Mouse (Mus musculus) spleen, adult 2 months (tissue): Measurements from ENCODE around the gene Rin3.

Source experiments
- CTCF ChIP-seq: fragments of 200-500 bp; IDR thresholded peaks from 2 replicates; pipeline ENCODE4 v1.5.1; 2011; ENCODE audit warnings: mild to moderate bottlenecking, inconsistent platforms; ENCODE audit not compliant: insufficient read depth, insufficient read length, insufficient replicate concordance; ENCODE audit errors: extremely low read depth
- POLR2A ChIP-seq: fragments of 200-500 bp; IDR thresholded peaks from 2 replicates; pipeline ENCODE4 v1.6.1; 2011; ENCODE audit warnings: low read depth, low read length, inconsistent platforms

GRCm38 (mm10) chr12:102367075-102367474 lies 84.2 kb downstream of the Rin3 start:
- no peak for TF ChIP-seq CTCF
- no peak for TF ChIP-seq POLR2A
